Mouse (Mus musculus): ENCODE data around the gene Tshz2. TPM values are rescaled to one million over a fixed set of nuclear protein-coding genes. Genes with fewer than 3 reads are reported as not detected.

Tshz2 gene
- total RNA-seq, 2 experiments from 2014 or later = not detected

DNA sequence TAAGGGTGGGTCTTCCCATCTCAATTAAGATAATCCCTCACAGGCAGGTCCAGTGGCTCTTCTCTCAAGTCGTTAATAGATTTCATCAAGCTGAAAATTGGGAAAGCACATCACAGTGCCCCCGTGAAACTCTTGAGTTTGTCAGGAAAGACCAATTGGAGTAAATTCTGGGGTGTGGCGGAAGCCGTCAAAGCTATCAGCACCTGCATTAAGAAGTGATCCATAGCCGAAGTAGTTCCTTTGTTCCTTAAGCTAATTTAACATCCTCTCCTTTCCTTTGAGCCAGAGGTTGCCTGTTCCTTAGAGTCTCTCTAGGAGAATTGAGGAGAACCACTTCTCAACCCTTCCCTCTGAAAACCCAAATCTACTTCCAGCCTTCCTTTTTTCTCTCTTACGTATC lies 16.8 kb upstream of the Tshz2 start:
- ATAC-seq (replicated peaks; ENCODE audit: low FRiP score, low TSS enrichment, poor library complexity, severe bottlenecking) = no peak

GRCm38 (mm10) chr2:169621201-169621710 lies 11.6 kb upstream of the Tshz2 start:
- ATAC-seq (replicated peaks; ENCODE audit: low FRiP score, low TSS enrichment, poor library complexity, severe bottlenecking) = no peak

- ATAC-seq (replicated peaks; ENCODE audit: low FRiP score, low TSS enrichment, poor library complexity, severe bottlenecking) = no peak
These were observed 2.7 kb upstream of the Tshz2 start for GRCm38 (mm10) chr2:169630070-169630469.

DNA sequence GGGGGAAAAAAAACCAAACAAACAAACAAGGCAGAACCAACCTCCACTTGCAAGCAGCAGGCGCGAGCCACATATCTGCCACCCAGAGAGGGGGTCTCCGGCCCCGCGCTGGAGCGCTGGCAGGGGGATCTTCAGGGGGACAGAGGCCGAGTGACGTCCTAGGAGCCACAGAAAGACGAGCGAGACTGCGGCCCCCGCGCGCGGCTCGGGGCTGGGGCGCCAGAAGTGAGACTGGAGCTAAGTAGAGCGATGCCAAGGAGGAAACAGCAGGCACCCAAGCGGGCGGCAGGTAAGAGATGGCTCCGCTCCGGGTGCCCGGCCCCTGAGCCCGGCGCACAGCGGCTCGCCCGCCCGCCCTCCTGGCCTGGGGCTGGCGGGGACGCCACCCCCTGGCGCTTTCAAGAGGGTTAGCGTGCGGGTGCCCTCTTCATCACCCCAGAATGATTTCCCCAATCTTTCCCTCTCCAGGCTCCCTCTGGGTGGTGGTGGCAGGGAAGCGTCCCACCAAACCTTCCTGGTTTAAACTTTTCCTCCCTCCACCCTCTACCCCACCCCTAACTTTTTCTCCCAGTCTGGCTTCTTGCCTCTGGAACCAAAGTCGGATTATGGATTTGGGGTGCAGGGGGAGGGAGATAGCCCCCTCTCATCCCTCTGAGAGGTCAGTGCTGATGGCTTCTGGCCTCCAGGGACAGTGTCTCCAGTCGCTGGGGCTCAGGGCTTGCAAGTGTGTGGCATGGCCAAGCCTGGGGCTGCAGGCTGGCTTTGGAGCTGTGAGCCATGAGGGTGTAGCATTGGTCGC lies 877 bp downstream of the Tshz2 start:
- no peak for ATAC-seq (replicated peaks; ENCODE audit: low FRiP score, low TSS enrichment, poor library complexity, severe bottlenecking)

DNA sequence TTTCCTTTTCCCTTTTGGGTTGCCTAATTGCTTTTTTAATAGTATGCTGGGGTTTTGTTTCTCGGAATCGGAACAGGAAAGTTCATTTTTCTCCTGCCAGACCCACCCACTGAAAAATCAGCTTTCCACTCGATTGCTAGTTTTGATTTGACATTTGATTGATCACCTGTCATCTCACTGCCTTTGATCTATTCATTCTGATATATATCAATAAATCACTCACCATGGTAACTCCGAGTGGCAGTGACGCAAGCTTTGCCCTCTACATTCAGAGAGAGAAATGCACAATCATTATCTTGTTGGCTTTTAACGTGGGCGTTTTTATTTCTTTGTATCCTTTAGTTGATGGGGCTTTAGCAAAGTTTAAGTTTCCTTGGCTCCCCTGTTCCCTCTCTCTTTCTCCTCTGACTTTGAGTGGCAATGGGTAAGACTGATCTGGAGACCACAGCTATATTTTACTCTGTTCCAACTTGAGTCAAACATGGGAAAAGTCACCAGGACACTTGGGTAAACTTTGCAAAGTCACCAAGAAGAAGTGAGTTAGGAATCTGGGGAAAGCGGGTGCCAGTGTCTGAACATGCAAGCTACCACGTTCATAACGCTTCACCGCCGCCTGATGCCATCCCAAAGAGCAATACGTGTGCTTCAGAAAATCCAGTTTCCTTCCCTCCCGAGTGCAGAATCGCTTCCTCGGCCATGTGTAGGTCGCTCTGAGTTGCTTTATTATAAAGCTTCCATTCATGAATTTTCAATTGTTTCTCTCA lies 2.0 kb downstream of the Tshz2 start:
- no peak for ATAC-seq (replicated peaks; ENCODE audit: low FRiP score, low TSS enrichment, poor library complexity, severe bottlenecking)

GRCm38 (mm10) chr2:169635428-169635827 lies 2.6 kb downstream of the Tshz2 start:
- no peak for ATAC-seq (replicated peaks; ENCODE audit: low FRiP score, low TSS enrichment, poor library complexity, severe bottlenecking)

- ATAC-seq (replicated peaks; ENCODE audit: low FRiP score, low TSS enrichment, poor library complexity, severe bottlenecking) = no peak
These were observed 3.6 kb downstream of the Tshz2 start for GRCm38 (mm10) chr2:169636414-169636813.

- ATAC-seq (replicated peaks; ENCODE audit: low FRiP score, low TSS enrichment, poor library complexity, severe bottlenecking) = no peak
These were observed 8.7 kb downstream of the Tshz2 start for GRCm38 (mm10) chr2:169641547-169641946.

DNA sequence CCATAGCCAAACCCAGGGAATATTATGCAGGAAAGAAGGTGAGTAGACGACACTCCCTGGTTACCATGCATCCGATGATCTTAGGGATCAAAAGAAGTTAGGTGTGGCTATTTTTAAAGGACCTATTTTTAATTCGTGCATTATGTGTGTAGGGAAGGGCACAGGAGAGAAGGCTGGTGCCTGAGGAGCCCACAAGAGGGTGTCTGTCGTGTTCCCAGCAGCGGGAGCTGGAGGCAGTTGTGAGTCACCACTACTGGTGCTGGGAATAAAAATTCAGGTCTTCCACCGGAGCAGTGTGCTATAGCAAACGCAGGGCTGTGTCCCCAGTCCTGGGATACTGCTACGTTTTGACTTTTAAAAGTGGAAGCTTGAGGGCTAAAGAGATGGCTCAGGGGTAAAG lies 9.6 kb downstream of the Tshz2 start:
- no peak for ATAC-seq (replicated peaks; ENCODE audit: low FRiP score, low TSS enrichment, poor library complexity, severe bottlenecking)

- no peak for ATAC-seq (replicated peaks; ENCODE audit: low FRiP score, low TSS enrichment, poor library complexity, severe bottlenecking)
These were observed 14.3 kb downstream of the Tshz2 start for GRCm38 (mm10) chr2:169647091-169647490.

DNA sequence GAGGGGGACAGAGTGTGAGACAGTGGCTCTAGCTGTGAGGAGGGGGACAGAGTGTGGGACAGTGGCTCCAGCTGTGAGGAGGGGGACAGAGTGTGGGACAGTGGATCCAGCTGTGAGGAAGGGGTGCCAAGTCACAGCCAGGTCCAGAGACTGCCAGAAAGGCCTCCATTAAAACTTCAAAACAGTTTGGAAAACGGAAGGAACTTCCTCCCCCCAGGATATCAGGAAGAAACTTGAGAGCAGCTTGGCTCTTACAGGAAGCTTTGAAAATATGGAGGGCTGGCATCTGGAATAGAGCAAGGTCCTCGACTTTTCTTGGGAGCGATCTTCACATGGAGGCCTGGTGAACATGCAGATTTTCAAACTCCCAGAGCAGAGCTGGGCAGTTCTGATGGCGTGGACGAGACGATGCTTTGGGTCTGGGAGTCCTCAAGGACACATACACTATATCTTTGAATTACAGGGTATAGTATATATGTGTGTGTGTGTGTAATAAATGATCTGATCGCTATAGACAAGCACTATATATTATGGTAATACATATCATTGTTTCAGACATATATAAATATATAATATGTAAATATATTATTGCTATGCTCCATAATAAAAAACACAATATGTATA lies 16.6 kb downstream of the Tshz2 start:
- no peak for ATAC-seq (replicated peaks; ENCODE audit: low FRiP score, low TSS enrichment, poor library complexity, severe bottlenecking)

- no peak for ATAC-seq (replicated peaks; ENCODE audit: low FRiP score, low TSS enrichment, poor library complexity, severe bottlenecking)
These were observed 20.5 kb downstream of the Tshz2 start for GRCm38 (mm10) chr2:169653282-169653681.

DNA sequence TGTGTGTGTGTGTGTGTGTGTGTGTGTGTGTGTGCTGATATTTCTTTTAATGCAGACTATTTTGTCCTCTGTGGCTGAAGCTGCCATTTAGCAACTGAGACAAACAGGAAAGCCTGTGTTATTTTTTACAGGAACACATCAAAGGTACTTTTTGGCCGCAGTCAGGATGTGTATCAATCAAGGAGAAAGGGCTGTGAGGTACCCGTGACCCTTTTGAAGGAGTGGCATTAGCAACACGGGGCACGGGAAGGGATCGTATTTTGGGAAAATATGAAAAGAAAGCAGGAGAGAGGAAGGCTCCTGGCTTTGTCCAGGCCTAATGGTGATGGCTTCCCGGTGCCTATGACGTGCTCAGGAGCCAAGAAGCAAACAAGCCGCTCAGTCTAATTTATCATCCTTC lies 31.0 kb downstream of the Tshz2 start:
- no peak for ATAC-seq (replicated peaks; ENCODE audit: low FRiP score, low TSS enrichment, poor library complexity, severe bottlenecking)

DNA sequence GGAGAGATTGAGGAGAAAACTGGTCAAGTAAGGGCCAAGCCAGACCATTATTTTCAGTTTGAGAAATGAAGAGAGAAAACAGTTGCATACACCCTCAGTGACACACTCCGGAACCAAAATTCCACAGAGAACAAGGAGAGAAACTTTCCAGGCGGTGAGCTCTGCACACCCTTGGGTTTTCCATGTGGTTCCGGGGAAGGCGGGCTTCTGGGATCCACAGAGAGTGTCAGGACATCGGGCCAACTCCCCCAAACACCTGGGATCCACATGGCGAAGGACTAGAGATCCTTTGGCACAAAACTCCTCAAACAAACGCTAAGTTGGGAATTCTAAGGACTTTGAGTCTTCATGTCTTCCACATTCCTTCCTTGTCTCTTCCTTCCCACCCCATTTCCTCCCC lies 38.5 kb downstream of the Tshz2 start:
- no peak for ATAC-seq (replicated peaks; ENCODE audit: low FRiP score, low TSS enrichment, poor library complexity, severe bottlenecking)

GRCm38 (mm10) chr2:169673786-169674185 lies 41.0 kb downstream of the Tshz2 start:
- ATAC-seq (replicated peaks; ENCODE audit: low FRiP score, low TSS enrichment, poor library complexity, severe bottlenecking) = no peak

DNA sequence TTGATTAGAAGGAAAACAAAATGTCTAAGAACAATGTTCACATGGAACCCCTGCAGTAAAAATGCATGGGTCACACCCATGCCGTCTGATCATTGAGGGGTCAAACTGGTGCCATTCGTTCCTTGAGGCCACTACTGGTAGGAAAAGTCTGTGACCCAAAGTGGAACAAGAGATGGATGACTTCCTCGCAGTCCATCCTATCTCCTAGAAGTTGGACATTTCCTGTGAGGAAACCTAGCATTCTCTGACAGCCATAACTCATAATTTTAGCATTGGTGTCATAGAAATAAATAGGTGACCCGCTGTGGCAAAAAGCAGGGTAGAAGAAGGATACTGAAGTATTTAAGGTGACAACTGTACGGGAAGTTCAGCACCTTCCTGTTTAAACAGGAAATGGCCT lies 41.4 kb downstream of the Tshz2 start:
- ATAC-seq (replicated peaks; ENCODE audit: low FRiP score, low TSS enrichment, poor library complexity, severe bottlenecking) = no peak

- ATAC-seq (replicated peaks; ENCODE audit: low FRiP score, low TSS enrichment, poor library complexity, severe bottlenecking) = peak; percentile 62; the same call in 1 of the 2 replicates
These were observed 46.5 kb downstream of the Tshz2 start for GRCm38 (mm10) chr2:169679264-169679663.

DNA sequence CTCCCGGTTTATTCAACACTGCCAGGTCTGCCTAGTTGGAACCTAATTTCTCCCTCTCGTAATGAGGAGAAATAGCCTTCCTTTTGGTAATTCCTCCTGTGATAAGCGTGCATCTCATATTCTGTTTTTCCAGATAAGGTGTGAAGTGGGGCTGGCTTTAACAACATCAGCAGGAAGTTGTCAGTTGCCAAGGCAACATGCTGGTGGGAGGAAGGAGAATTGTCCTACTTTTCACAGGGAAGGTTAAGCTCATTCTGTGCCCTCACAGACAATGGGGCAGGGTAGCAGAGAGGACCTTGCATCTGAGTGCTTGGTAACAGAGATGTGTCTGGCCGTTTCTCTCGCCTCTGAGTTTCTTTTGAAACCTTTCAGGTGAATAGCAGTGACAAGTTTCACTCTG lies 47.1 kb downstream of the Tshz2 start:
- ATAC-seq (replicated peaks; ENCODE audit: low FRiP score, low TSS enrichment, poor library complexity, severe bottlenecking) = 0 out of 2 replicates have a peak, but pooled peaks have one; percentile 16

DNA sequence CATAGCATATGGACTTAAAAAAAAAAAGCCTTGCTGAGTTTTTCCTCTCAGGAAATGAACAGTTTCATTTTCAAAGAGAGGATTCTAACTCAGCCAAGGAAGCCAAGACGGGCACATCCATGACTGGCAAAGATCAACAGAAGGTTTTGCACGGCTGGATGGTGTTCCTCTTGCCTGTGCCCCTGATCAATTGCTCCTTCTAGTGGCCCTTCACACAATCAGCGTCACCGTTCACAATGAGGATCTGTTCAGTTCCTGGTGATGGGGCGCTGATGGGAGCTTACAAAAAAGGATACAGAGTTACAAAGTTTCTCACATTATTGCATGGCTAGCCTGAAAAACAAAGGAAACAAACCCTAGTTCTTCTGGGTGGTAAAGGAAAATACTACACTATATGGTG lies 52.4 kb downstream of the Tshz2 start:
- no peak for ATAC-seq (replicated peaks; ENCODE audit: low FRiP score, low TSS enrichment, poor library complexity, severe bottlenecking)

- ATAC-seq (replicated peaks; ENCODE audit: low FRiP score, low TSS enrichment, poor library complexity, severe bottlenecking) = no peak
These were observed 52.9 kb downstream of the Tshz2 start for GRCm38 (mm10) chr2:169685747-169686146.

All from megakaryocyte-erythroid progenitor cell, adult 5-6 weeks (primary cell).